Mouse (Mus musculus) layer of hippocampus, postnatal 10 days (tissue): Measurements from ENCODE around the gene Adgrg1. TPM values are rescaled to one million over a fixed set of nuclear protein-coding genes. Genes with fewer than 3 reads are reported as not detected.

Source experiments
- DNase-seq, 2 experiments: peaks; one replicate each; pipeline ENCODE4 v3.0.0; 2021; ENCODE audit warnings: low spot score in 2 of 2
- long read RNA-seq: library from polyadenylated mRNA; stranded (forward); transcript quantifications from one replicate; pipeline ENCODE4 v2.0.0, GENCODE M21; 2023
- total RNA-seq, 2 experiments: library from RNA; stranded (reverse); gene quantifications; 2 replicates each; pipeline ENCODE4 v1.2.3; 2021

The Adgrg1 gene
- 100 to 1,000 TPM; 160 to 164 TPM for total RNA-seq
- long read RNA-seq, transcript Adgrg1-201 (14 exons, 3,574 nt), result major isoform, 19 of 74 reads
- long read RNA-seq, partial matches to known transcripts, result 15 of 74 reads
- long read RNA-seq, other reads (novel, unspliced or antisense), result 40 of 74 reads

GRCm38 (mm10) chr8:94974467-94975165, at the start of gene Adgrg1:
TSS of gene Adgrg1 (plus strand) at chr8:94974751.
- no peak for DNase-seq

- DNase-seq, result no peak
Observed at GRCm38 (mm10) chr8:94928227-94928626, 46.3 kb upstream of the Adgrg1 start.

GRCm38 (mm10) chr8:94933918-94934317, 40.6 kb upstream of the Adgrg1 start:
- DNase-seq, result no peak

GRCm38 (mm10) chr8:94935172-94935571, 39.4 kb upstream of the Adgrg1 start:
- no peak for DNase-seq

- peak; percentile 66 to 73 for DNase-seq
Observed at GRCm38 (mm10) chr8:94942566-94942965, 32.0 kb upstream of the Adgrg1 start.

GRCm38 (mm10) chr8:94945185-94945584, 29.4 kb upstream of the Adgrg1 start:
- no peak for DNase-seq

- no peak for DNase-seq
Observed at GRCm38 (mm10) chr8:94948421-94948820, 26.1 kb upstream of the Adgrg1 start.

GRCm38 (mm10) chr8:94949010-94949409, 25.5 kb upstream of the Adgrg1 start:
- no peak for DNase-seq

GRCm38 (mm10) chr8:94950046-94950445, 24.5 kb upstream of the Adgrg1 start:
- peak; percentile 81 to 88 for DNase-seq

GRCm38 (mm10) chr8:94950458-94950857, 24.1 kb upstream of the Adgrg1 start:
- no peak for DNase-seq

GRCm38 (mm10) chr8:94952086-94952485, 22.5 kb upstream of the Adgrg1 start:
- DNase-seq, result no peak

GRCm38 (mm10) chr8:94953624-94954367, 20.8 kb upstream of the Adgrg1 start:
- DNase-seq, result no peak

- no peak for DNase-seq
Observed at GRCm38 (mm10) chr8:94954368-94954737, 20.2 kb upstream of the Adgrg1 start.

- no peak for DNase-seq
Observed at GRCm38 (mm10) chr8:94954921-94955758, 19.4 kb upstream of the Adgrg1 start.

- DNase-seq, result no peak
Observed at GRCm38 (mm10) chr8:94956078-94956574, 18.4 kb upstream of the Adgrg1 start.

- no peak for DNase-seq
Observed at GRCm38 (mm10) chr8:94962201-94962600, 12.3 kb upstream of the Adgrg1 start.

- DNase-seq, result no peak
Observed at GRCm38 (mm10) chr8:94964828-94965227, 9.7 kb upstream of the Adgrg1 start.

- DNase-seq, result peak in 1 of 2 experiments; percentile 58
Observed at GRCm38 (mm10) chr8:94966578-94966977, 8.0 kb upstream of the Adgrg1 start.

- no peak for DNase-seq
Observed at GRCm38 (mm10) chr8:94967071-94967470, 7.5 kb upstream of the Adgrg1 start.

- no peak for DNase-seq
Observed at GRCm38 (mm10) chr8:94967554-94967953, 7.0 kb upstream of the Adgrg1 start.

- DNase-seq, result no peak
Observed at GRCm38 (mm10) chr8:94973270-94973669, 1.3 kb upstream of the Adgrg1 start.
